Mouse (Mus musculus): ENCODE data around the gene Cmip. TPM values are rescaled to one million over a fixed set of nuclear protein-coding genes. Genes with fewer than 3 reads are reported as not detected.

Gene Cmip
- polyA plus RNA-seq, 1 experiment: 31.0 TPM

DNA sequence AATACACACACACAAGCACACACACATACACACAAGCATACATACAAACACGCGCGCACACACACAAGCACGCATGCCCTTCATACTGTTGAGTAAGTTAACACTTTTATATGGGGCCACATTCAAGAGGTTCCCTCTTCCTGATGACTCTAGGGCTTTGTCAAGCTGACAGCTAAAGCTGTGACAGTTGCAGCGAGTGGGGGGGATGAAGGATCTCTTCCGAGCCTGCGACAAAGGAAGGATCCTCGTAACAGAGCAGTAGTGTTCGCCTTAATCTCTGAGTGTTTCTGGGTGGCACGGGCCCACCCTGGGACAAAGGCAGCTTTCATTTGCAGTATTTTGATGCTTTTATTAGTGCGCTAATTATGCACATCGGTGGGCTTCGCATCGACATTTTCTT is 145.0 kb downstream of the Cmip start:
- Histone ChIP-seq H3K4me3 (ENCODE audit: insufficient read depth, low read length) (no peak overlapping the region), H3K27ac (ENCODE audit: insufficient read depth, low read length) (no peak overlapping the region), H3K4me1 (ENCODE audit: control insufficient read depth, insufficient read depth, low read length) (peaks cover 3% of the 10 kb centered on the region; the same call in 1 of the 2 replicates)
- no peak for TF ChIP-seq CTCF (IDR thresholded peaks at IDR 0.05; ENCODE audit: borderline replicate concordance, insufficient read depth, low read length)

DNA sequence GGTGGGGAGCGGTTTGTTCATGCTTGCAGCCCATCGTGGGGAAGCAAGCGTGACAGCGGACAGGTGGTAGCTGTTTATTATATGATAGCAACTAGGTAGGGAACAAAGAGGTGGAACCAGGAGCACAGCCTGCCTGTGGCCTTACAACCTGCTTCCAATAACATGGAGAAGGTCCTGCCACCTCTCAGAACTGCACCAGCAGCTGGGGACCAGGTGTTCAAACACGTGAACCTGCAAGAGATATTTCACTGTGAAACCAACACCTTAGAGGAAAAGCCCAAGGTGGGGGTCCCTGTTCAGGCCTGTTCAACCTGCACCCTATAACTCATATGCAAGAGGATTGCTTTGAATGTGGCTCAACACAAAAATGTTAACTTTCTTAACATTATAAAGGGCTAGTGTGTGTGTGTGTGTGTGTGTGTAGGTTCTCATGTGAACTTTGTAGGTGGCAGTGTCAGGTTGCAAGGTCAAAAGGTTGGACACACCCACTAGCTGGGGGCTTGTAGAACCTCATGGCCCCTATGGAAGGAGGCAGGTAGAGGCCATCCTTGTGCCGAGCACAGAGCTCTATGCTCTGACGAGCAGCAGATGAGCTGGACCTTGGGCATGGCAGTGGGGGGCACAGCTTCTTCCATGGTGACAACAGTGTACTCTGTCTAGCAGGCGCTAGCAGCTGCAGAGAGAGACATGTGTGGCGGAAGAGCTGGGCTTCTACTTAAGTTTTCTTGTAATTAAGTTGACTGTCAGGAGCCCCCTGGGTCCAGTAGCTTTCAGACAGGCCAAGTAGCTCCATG is 146.2 kb downstream of the Cmip start:
- H3K4me1 ChIP-seq (ENCODE audit: control insufficient read depth, insufficient read depth, low read length): peaks cover 3% of the 10 kb centered on the region; the same call in 1 of the 2 replicates
- TF ChIP-seq CTCF (IDR thresholded peaks at IDR 0.05; ENCODE audit: borderline replicate concordance, insufficient read depth, low read length): no peak
- no peak for TF ChIP-seq POLR2A (IDR thresholded peaks at IDR 0.05; ENCODE audit: low read depth, low read length)
- no peak overlapping the region for H3K4me3 ChIP-seq (ENCODE audit: insufficient read depth, low read length)
- H3K27ac ChIP-seq (ENCODE audit: insufficient read depth, low read length): no peak overlapping the region

DNA sequence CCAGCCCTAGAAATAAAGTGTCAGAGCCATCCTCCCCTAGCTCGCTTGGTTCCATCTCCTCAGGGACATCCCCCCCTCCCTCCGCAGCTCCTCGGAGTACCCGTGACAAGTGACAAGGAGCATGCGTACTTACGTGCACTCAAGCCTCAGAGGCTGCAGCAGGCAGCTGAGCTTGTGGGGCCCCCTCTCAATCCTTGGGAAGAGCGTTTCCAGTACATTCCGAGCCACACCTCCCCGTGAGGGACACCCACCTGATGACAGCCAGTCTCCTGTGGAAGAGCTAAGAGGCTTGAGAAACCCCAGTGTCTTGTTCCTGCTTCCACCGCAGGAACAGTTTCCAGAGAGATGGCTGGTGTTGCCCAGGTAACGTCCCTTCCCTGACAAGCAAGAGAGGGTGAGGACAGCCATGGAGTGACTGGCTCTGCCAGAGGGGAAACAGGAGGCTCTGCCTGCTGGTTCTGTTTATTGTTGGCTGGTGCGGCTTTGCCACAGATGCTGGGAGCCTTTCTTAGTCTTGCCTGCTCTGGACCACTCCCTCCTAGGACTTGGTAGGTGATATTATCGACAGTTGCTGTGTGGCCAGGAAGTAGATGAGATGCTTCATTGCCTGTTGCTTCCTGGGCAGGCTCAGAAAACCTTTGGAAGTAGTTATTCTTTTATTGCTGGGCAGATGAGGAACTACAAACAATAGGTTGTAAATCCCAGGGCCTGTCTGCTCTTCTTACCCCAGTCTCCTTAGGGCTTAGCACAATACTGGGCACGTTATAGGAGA is 147.0 kb downstream of the Cmip start:
- peaks cover 3% of the 10 kb centered on the region; the same call in 1 of the 2 replicates for H3K4me1 ChIP-seq (ENCODE audit: control insufficient read depth, insufficient read depth, low read length)
- no peak overlapping the region for H3K27ac ChIP-seq (ENCODE audit: insufficient read depth, low read length)
- no peak overlapping the region for H3K4me3 ChIP-seq (ENCODE audit: insufficient read depth, low read length)
- TF ChIP-seq CTCF (IDR thresholded peaks at IDR 0.05; ENCODE audit: borderline replicate concordance, insufficient read depth, low read length) (no peak), POLR2A (IDR thresholded peaks at IDR 0.05; ENCODE audit: low read depth, low read length) (no peak)

DNA sequence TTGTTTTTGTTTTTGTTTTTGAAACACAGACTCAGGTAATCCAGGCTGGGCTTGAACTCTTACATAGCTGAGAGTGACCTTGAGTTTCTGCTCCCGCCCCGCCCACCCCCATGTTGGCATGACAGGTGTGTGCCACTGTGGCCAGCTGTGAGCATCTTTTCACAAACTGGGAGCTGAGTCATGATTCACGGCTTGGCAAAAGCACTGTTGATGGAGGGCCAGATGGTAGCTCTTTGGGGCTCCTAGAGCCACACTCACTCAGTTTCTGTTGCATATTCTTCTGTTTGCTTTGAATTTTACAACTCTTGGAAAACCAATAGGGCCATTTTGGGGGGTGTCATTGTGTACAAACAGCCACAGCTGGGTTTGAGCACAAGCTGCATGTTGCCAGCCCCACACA is 149.2 kb downstream of the Cmip start:
- H3K4me3 ChIP-seq (ENCODE audit: insufficient read depth, low read length): no peak overlapping the region

DNA sequence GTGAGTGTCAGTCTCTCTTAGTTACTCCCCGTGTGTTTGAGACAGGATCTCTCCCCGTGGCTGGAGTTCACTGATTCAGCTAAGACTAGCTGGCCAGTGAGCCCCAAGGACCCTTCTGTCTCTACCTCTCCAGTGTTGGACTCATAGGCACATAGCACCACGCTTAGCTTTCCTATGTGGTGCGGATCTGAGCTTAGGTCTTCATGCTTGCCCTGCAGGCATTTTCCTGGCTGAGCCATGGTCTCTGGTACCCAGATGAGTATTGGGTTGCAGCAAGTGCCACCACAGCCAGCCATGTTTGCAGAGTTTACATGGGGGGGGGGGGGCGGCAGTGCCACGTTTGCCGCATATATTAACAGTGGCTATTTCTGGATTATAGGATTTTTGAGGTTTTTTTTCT is 151.8 kb downstream of the Cmip start:
- Histone ChIP-seq H3K4me3 (ENCODE audit: insufficient read depth, low read length) (no peak overlapping the region), H3K4me1 (ENCODE audit: control insufficient read depth, insufficient read depth, low read length) (peaks cover 3% of the 10 kb centered on the region; the same call in 1 of the 2 replicates), H3K27ac (ENCODE audit: insufficient read depth, low read length) (no peak overlapping the region)
- TF ChIP-seq CTCF (IDR thresholded peaks at IDR 0.05; ENCODE audit: borderline replicate concordance, insufficient read depth, low read length): no peak

More for the DNA sequence above, 149.2 kb downstream of the Cmip start:
- Histone ChIP-seq H3K27ac (ENCODE audit: insufficient read depth, low read length) (no peak overlapping the region), H3K4me1 (ENCODE audit: control insufficient read depth, insufficient read depth, low read length) (peaks cover 3% of the 10 kb centered on the region; the same call in 1 of the 2 replicates)
- TF ChIP-seq CTCF (IDR thresholded peaks at IDR 0.05; ENCODE audit: borderline replicate concordance, insufficient read depth, low read length): no peak
- TF ChIP-seq POLR2A (IDR thresholded peaks at IDR 0.05; ENCODE audit: low read depth, low read length): no peak

DNA sequence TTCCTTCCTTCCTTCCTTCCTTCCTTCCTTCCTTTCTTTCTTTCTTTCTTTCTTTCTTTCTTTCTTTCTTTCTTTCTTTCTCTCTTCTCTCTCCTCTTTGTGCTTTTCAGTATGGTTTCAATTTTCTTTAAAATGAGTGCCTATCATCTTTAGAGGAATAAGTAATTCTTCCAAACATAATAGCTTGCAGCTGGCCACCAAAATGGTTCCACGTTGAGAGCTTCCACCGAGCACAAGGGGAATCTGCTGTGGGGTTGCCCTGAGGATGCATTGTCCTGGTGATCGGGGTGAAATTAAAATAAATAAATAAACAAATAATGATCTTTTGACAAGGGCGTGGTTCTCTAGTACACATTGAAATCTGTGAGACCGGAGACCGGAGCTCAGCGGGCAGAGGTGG is 152.2 kb downstream of the Cmip start:
- no peak for TF ChIP-seq POLR2A (IDR thresholded peaks at IDR 0.05; ENCODE audit: low read depth, low read length)
- no peak for TF ChIP-seq CTCF (IDR thresholded peaks at IDR 0.05; ENCODE audit: borderline replicate concordance, insufficient read depth, low read length)
- Histone ChIP-seq H3K4me1 (ENCODE audit: control insufficient read depth, insufficient read depth, low read length) (peaks cover 3% of the 10 kb centered on the region; the same call in 1 of the 2 replicates), H3K27ac (ENCODE audit: insufficient read depth, low read length) (no peak overlapping the region), H3K4me3 (ENCODE audit: insufficient read depth, low read length) (no peak overlapping the region)

DNA sequence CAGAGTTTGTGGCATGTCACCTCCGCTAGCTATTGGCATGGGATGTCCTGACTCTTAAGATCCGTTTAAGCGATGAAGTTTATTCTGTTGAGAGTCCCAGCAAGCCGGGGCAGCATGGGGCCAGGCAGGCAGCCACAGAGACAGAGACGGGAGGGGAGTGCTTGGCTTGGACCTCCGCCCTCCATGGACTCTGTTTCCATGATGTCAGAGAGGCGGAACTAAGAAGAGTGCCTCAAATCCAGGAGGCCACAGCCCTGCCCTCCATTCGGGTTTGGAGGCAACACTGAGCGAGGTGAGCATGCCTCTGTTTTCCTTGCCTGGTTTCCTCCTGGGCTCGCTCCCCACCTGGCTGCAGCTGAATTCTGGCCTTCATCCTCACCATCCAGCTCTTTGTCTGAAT is 153.5 kb downstream of the Cmip start:
- H3K27ac ChIP-seq (ENCODE audit: insufficient read depth, low read length): no peak overlapping the region
- H3K4me3 ChIP-seq (ENCODE audit: insufficient read depth, low read length): no peak overlapping the region
- peaks cover 3% of the 10 kb centered on the region; the same call in 1 of the 2 replicates for H3K4me1 ChIP-seq (ENCODE audit: control insufficient read depth, insufficient read depth, low read length)
- TF ChIP-seq POLR2A (IDR thresholded peaks at IDR 0.05; ENCODE audit: low read depth, low read length): peak; percentile 28; the same call in 1 of the 2 replicates
- no peak for TF ChIP-seq CTCF (IDR thresholded peaks at IDR 0.05; ENCODE audit: borderline replicate concordance, insufficient read depth, low read length)

DNA sequence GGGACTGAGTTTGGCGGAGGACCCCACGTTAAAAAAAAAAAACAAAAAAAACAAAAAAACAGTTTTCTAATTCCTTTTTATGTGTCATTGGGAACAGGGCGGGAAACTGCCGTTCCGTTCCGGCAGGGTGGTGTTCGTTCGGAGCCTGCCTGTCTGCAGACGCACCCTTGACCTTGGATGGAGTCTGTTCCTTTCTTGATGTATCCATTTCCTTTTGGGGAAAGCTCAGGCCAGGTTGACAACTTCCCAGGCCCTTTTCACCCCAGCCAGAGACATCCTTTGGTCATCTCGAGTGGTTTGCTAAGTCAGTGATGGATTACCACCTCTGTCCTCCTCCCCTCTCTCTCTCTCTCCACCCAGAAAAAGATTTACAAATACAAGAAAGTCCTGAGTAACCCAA is 154.0 kb downstream of the Cmip start:
- Histone ChIP-seq H3K27ac (ENCODE audit: insufficient read depth, low read length) (no peak overlapping the region), H3K4me1 (ENCODE audit: control insufficient read depth, insufficient read depth, low read length) (peaks cover 3% of the 10 kb centered on the region; the same call in 1 of the 2 replicates), H3K4me3 (ENCODE audit: insufficient read depth, low read length) (no peak overlapping the region)
- TF ChIP-seq CTCF (IDR thresholded peaks at IDR 0.05; ENCODE audit: borderline replicate concordance, insufficient read depth, low read length): no peak
- TF ChIP-seq POLR2A (IDR thresholded peaks at IDR 0.05; ENCODE audit: low read depth, low read length): no peak

DNA sequence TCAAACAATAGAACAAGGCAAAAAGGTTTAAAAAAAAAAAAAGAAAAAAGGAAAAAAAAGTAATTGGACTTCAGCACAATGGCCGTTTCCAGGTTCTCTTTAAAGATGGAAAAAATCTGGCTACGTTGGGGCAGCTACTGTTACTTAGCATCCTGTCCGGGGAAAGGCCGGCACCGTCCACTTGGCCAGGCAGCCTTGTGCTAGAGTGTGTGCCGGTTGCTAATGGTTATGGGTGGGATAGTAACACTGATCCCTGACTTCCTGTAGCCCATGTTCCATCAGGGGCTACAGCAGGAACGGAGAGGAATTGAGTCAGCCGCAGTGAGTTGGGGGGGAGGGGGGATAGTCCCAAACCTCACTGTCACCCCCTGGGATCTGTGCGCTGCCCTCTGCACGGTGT is 155.4 kb downstream of the Cmip start:
- Histone ChIP-seq H3K27ac (ENCODE audit: insufficient read depth, low read length) (no peak overlapping the region), H3K4me3 (ENCODE audit: insufficient read depth, low read length) (no peak overlapping the region), H3K4me1 (ENCODE audit: control insufficient read depth, insufficient read depth, low read length) (no peaks in the 10 kb centered on the region)
- TF ChIP-seq CTCF (IDR thresholded peaks at IDR 0.05; ENCODE audit: borderline replicate concordance, insufficient read depth, low read length) (no peak), POLR2A (IDR thresholded peaks at IDR 0.05; ENCODE audit: low read depth, low read length) (no peak)

DNA sequence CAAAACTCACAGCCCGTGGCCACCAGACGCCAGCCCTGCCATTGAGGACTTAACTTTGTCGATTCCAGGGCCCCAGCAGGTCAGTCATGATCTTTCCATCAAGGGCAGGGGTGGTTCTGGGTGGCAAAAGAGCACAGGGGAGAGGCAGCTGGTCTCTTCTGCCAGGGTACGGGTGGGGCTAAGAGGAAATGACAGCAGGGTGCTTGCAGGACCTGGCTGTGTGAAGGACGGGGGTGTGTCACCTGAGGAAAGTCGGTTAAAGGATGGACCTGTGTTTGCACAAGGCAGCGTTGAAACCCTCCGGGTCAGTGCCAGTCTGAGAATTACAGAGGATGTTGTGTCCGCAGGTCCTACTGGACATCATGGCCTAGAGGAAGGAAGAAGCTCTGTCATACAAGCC is 161.0 kb downstream of the Cmip start:
- no peak overlapping the region for H3K27ac ChIP-seq (ENCODE audit: insufficient read depth, low read length)
- TF ChIP-seq POLR2A (IDR thresholded peaks at IDR 0.05; ENCODE audit: low read depth, low read length) (no peak), CTCF (IDR thresholded peaks at IDR 0.05; ENCODE audit: borderline replicate concordance, insufficient read depth, low read length) (no peak)
- H3K4me3 ChIP-seq (ENCODE audit: insufficient read depth, low read length): no peak overlapping the region
- H3K4me1 ChIP-seq (ENCODE audit: control insufficient read depth, insufficient read depth, low read length): no peaks in the 10 kb centered on the region
